Mouse (Mus musculus): ENCODE measurements around the gene Pds5b.
"Not testable (repeated sequence)": the region's sequence is repeated elsewhere in the genome, so short reads cannot be mapped to it uniquely, and the experiment has no call there.

The Pds5b gene

DNA sequence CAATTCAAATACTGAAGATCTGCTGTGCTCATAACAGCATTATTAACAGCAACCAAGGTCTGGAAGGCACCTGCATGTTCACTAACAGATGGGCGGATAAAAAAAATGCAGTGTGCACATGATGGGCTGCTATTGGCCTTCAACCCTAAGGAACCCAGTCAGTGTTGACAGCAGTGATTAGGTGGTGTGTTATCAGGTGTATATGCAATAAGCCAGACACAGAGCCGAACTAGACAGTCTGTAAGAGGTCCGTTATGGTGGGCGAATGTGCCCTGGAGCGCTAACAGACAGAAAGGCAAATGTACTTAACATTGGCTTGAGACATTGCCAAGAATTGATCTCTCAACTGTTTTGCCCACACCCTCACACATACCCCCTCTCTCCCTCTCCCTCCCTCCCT lies 156.0 kb downstream of the Pds5b start:
- DNase-seq, result no peak

GRCm38 (mm10) chr5:150830718-150831117 lies 157.2 kb downstream of the Pds5b start:
- DNase-seq, result no peak

DNA sequence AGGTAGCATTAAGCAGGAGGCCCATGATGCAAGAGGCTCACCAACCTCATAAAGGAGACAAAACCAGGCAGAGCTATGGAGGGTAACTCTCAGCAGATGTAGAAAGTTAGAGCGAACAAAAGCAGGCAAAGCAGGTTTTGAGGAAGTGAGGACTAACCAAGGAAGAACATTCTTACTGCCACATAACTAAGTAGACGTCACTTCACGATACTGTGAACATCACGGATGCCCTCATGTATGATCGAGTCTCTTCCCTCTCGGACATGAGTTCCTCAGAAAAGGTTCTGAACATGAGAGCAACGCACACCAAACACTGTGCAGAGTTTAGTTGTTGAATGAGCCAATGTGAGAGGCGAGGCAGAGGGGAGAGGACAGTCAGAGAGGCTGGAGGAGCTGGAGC lies 163.2 kb downstream of the Pds5b start:
- no peak for DNase-seq

DNA sequence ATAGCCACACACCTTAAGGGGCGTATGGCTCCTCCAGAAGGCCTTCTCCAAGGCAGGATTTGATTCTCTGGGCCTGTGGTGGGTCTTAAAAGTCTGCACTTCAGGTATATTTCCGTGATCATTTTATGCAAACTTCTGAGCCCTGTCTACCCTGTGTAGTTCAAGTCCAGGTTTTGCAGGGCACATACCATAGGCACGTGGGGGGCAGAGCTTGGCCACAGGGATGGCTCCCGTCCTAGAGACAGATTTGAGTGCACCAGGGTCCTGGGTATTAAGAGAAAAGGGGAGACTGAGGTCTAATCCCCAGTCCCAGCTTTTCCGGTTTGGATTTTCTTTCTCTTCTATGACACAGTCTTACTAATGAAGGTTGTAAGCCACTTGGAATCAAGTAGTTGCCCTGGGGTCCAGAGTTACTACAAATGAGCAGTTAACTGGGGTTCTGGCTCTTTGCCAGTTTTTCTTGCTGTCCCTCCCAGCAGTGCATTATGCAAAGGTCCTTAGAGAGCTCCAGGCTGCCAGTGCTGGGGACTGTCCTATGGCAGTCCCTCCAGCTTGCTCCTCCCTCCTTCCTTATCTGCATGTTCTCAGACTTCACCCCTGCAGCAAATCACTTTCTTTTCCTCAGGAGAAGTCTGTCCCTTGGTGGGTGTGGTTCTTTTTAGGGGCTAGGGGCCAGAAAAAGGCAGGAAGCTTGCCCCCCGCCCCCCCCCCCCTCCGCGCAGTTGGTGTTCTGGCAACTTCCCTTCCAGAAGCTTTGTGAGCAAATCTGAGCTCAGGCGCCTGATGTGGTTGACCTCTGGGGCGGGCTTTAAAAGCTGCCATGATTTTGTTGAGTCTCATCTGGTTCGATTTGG lies 166.4 kb downstream of the Pds5b start:
- no peak for DNase-seq

- no peak for DNase-seq
Observed at GRCm38 (mm10) chr5:150840596-150840995, 167.1 kb downstream of the Pds5b start.

DNA sequence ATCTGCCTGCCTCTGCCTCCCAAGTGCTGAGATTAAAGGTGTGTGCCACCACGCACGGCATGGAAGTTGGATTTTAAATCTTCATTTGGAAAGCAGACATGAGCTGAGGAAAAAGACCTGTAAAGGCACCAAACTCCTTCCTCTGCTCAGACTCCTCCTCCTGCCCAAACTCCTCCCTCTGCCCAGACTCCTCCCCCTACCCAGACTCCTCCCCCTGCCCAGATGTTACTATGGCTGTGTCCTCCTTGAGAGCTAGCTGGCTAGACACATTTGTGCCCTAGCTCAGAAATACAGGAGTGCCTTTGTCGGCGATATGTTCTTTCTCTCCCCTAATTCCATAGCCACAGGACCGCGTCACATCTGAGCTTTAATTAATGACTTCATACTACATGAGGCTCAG lies 172.4 kb downstream of the Pds5b start:
- no peak for DNase-seq

DNA sequence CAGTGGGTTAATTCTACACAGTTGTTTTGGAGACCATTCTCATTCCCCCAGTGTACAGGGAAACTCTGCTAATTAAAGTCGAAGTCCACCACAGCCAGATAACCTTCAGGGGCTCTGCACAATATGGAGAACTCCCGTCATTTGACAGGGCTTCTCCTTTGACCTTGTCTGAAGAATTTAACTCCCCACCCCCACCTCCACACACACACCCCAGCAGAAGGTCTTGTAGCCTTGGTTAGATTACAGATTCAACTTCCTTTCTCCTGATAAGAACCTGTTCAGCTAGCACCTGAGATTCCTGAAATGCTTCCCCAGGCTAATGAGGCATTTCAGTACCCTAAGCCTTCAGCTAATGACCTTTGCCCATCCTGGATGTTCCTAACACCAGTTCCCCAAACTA lies 177.3 kb downstream of the Pds5b start:
- DNase-seq, result no peak

DNA sequence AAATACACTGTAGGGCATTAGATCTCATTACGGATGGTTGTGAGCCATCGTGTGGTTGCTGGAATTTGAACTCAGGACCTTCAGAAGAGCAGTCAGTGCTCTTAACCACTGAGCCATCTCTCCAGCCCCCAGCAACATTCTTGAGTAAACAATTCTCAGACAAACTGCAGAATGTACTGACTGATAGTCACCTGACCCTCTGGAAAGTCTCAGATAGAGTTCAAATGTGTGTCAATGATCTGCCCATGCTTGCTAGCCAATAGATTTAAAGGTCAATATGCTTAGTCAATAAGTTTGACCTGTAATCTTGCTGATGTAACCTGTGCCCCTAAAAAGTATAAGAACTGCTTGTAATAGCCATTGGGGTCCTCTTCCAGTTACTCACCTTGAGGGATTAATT lies 178.6 kb downstream of the Pds5b start:
- not testable (repeated sequence) for DNase-seq

DNA sequence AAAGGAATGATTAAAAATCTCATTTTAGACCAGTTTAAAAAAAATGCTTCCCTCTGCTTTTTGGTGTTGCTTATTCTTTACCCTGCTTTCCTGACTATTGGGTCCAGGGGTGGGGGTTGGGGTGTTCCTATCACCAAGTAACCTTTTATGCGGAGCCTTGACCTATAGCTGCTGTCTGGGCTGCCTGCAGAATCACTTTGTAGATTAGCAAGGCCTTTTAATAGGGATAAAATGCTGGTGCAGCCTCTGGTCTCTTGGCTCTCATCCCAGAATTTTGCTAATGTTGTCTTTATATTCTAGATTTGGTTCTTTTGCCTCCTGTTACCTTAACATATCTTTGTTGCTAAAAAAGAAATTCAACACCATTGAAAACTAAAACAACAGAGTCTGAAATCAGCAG lies 181.0 kb downstream of the Pds5b start:
- no peak for DNase-seq

DNA sequence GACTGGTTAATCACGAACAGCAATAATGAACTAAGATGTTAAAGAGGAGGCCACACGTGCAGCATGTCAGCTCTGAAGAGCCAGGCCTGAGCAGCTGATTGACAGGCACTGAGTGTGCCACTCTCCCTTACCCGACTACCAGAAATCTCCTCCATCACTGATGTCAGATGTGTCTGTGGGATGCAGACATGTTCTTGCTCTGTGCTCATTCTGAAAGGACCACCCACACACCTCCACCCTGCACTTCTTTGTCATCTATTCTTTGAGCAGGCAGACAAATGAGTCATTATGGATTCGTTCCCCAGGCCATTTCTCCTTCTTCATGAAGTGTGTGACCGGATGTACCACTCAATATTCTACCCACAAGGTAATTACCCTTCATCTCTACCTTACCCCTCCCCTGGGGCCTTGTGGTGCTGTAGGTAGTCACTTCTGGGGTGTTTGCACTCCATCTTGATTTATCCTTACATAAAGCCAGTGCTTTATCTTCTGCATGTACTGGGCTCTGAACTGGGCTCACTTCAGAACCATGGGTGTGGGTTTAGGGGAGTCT lies 186.2 kb downstream of the Pds5b start:
- no peak for DNase-seq

Measured in cerebellum, adult 9-11 months (tissue).